Mouse (Mus musculus): ENCODE measurements at regions not wholly inside any gene's neighbourhood (a gene's known extent, or its start where the extent isn't known, plus 50 kb on each side); places are given as distances from the start of the nearest gene placed in this dataset.

GRCm38 (mm10) chr6:6801563-6802259 lies 61.4 kb upstream of the Dlx6 start:
- H3K9ac ChIP-seq (replicated peaks; ENCODE audit: low read depth, low read length): no peak overlapping the region
- peaks cover 4% of the 10 kb centered on the region; the same call in 1 of the 2 replicates for H3K4me1 ChIP-seq (replicated peaks; ENCODE audit: control insufficient read depth, insufficient read depth, low read length)
- H3K4me2 ChIP-seq (ENCODE audit: low read length): no peak overlapping the region
- no peaks in the 10 kb centered on the region for H3K27me3 ChIP-seq (replicated peaks; ENCODE audit: control insufficient read depth, insufficient read depth, low read length)
- no peaks in the 10 kb centered on the region for H3K9me3 ChIP-seq (ENCODE audit: control insufficient read depth, low read length)
- 68% methylated on average over 15 of the region's 15 CpGs for WGBS
- no peak overlapping the region for H3K27ac ChIP-seq (ENCODE audit: low read length)
- no peak overlapping the region for H3K4me3 ChIP-seq (replicated peaks; ENCODE audit: low read length)
- ATAC-seq: peak; percentile 32; the same call in 1 of the 2 replicates
- H3K36me3 ChIP-seq (ENCODE audit: control insufficient read depth, insufficient read depth): no peaks in the 10 kb centered on the region
